Mouse (Mus musculus) limb, embryonic 15.5 days (tissue): Measurements from ENCODE around the gene C2cd4a. TPM values are rescaled to one million over a fixed set of nuclear protein-coding genes. Genes with fewer than 3 reads are reported as not detected.

Source experiments
- ATAC-seq: fragments of 200-750 bp; cut with Nextera tagmentation; 2 replicates; pipeline ENCODE4 v1.8.0; 2017; ENCODE audit warnings: low read depth, moderate TSS enrichment; ENCODE audit not compliant: insufficient number of reproducible peaks, low FRiP score, low TSS enrichment
- H3K27ac ChIP-seq: fragments of 300-500 bp; sonication (generic); 2 replicates; pipeline ENCODE4 v1.5.1; 2015; ENCODE audit warnings: moderate library complexity, mild to moderate bottlenecking, inconsistent platforms
- H3K27me3 ChIP-seq: fragments of 300-500 bp; sonication (generic); 2 replicates; pipeline ENCODE4 v1.6.1; 2015; ENCODE audit warnings: inconsistent platforms
- H3K36me3 ChIP-seq: fragments of 300-500 bp; sonication (generic); 2 replicates; pipeline ENCODE4 v1.6.1; 2015; ENCODE audit warnings: inconsistent platforms
- H3K4me1 ChIP-seq: fragments of 300-500 bp; sonication (generic); 2 replicates; pipeline ENCODE4 v1.6.1; 2015; ENCODE audit warnings: inconsistent platforms
- H3K4me2 ChIP-seq: fragments of 300-500 bp; sonication (generic); 2 replicates; pipeline ENCODE4 v1.6.1; 2015; ENCODE audit warnings: mild to moderate bottlenecking, inconsistent platforms
- H3K4me3 ChIP-seq: fragments of 300-500 bp; sonication (generic); 2 replicates; pipeline ENCODE4 v1.5.1; 2015; ENCODE audit warnings: mild to moderate bottlenecking, inconsistent platforms
- H3K9ac ChIP-seq: fragments of 300-500 bp; sonication (generic); 2 replicates; pipeline ENCODE4 v1.6.1; 2015; ENCODE audit warnings: inconsistent platforms
- H3K9me3 ChIP-seq: fragments of 300-500 bp; sonication (generic); 2 replicates; pipeline ENCODE4 v1.6.1; 2016; ENCODE audit warnings: inconsistent platforms
- WGBS: fragments of 180-500 bp; shearing (Covaris S2); methylation state at CpG from one replicate; pipeline ENCODE4 v1.1.7; 2015; 5-methylcytosine and 5-hydroxymethylcytosine counted together
- polyA plus RNA-seq: library from polyadenylated mRNA; unstranded; fragments of >200 nt; fragmentation: Nextera tagmentation; extraction: Ambion mirVana; gene quantifications from 2 replicates; pipeline ENCODE4 v1.2.1, GENCODE M21; 2015

The C2cd4a gene
- polyA plus RNA-seq, 1 experiment from 2014 or later, result 0.38 TPM

DNA sequence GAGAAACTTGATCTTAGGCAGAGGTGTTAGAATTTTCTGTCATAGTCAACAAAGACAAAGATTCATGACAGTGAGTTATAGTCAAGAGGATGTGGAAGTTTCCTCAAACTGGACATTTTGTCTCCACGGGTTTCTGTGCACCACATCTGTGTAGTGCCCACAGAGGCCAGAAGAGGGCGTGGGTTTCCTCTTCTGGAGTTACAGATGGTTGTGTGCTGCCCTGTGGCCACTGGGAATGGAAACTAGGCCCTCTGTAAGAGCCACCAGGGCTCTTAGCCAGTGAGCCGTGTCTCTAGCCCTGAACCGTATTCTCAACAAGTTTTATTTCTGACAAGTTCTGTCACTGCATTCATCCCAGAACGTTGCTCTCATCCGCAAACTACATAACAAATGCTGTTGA lies 21.6 kb downstream of the C2cd4a start:
- Histone ChIP-seq H3K36me3 (no peaks in the 10 kb centered on the region), H3K27me3 (no peaks in the 10 kb centered on the region), H3K9me3 (no peaks in the 10 kb centered on the region), H3K4me3 (no peak overlapping the region), H3K4me2 (no peak overlapping the region), H3K9ac (no peak overlapping the region), H3K4me1 (peaks cover 14% of the 10 kb centered on the region), H3K27ac (no peak overlapping the region)
- ATAC-seq, result no peak
- 55% methylated on average over 6 of the region's 6 CpGs for WGBS

GRCm38 (mm10) chr9:67807000-67807399 lies 25.1 kb downstream of the C2cd4a start:
- no peak for ATAC-seq
- no peaks in the 10 kb centered on the region for H3K27me3 ChIP-seq
- H3K27ac ChIP-seq, result no peak overlapping the region
- H3K4me2 ChIP-seq, result no peak overlapping the region
- WGBS, result 50% methylated on average over 5 of the region's 5 CpGs
- H3K9me3 ChIP-seq, result no peaks in the 10 kb centered on the region
- no peak overlapping the region for H3K4me3 ChIP-seq
- no peak overlapping the region for H3K9ac ChIP-seq
- H3K4me1 ChIP-seq, result no peaks in the 10 kb centered on the region
- no peaks in the 10 kb centered on the region for H3K36me3 ChIP-seq

- no peak overlapping the region for H3K4me3 ChIP-seq
- H3K9me3 ChIP-seq, result no peaks in the 10 kb centered on the region
- H3K27ac ChIP-seq, result no peak overlapping the region
- H3K4me1 ChIP-seq, result peaks cover 9% of the 10 kb centered on the region
- no peak overlapping the region for H3K9ac ChIP-seq
- no peak overlapping the region for H3K4me2 ChIP-seq
- H3K36me3 ChIP-seq, result no peaks in the 10 kb centered on the region
- 32% methylated on average over 6 of the region's 6 CpGs for WGBS
- ATAC-seq, result no peak
- H3K27me3 ChIP-seq, result no peaks in the 10 kb centered on the region
Measured at GRCm38 (mm10) chr9:67802241-67802640, 29.9 kb downstream of the C2cd4a start.

DNA sequence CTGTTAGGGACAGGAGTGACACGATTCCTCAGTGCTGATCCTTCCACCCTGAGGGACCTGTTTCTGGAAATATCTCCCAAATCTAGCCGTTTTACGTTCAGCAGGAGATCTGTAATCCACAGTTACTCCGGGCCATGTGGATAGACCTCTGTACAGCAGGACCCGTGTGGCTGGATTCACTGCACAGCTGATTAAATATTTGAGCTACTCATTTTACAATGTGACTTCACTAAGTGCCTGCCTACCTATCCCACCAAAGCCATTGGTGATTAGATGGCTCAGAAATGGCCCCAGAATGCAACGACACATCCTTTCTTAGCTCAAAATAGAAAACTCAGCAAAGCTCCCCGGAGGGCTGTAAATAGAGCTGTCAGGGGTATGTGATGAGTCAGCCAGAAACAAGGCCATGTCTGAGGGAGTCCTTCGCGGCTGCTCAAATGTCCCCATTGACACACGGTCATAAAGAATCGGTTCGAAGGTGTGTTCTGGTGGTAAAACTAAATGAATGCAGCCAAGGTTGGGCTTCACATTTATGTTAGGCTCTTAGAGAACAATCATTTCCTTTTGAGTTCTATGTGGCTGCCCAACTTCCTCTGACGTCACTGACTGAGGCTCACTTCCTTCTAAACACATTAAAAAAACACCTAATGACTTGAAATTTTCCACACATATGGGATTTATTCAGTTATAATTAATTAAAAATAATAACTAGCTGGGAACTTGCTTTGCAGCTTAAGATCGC lies 32.9 kb downstream of the C2cd4a start:
- Histone ChIP-seq H3K9me3 (no peaks in the 10 kb centered on the region), H3K4me2 (no peak overlapping the region), H3K4me1 (peaks cover 19% of the 10 kb centered on the region), H3K4me3 (no peak overlapping the region), H3K27me3 (0 out of 2 replicates have a peak, but pooled peaks cover 2% of the 10 kb centered on the region), H3K36me3 (no peaks in the 10 kb centered on the region), H3K9ac (no peak overlapping the region), H3K27ac (peak overlapping the region; percentile 43; the same call in 1 of the 2 replicates)
- no peak for ATAC-seq
- WGBS, result 33% methylated on average over 14 of the region's 14 CpGs

- Histone ChIP-seq H3K9ac (no peak overlapping the region), H3K9me3 (no peaks in the 10 kb centered on the region), H3K4me1 (peaks cover 19% of the 10 kb centered on the region), H3K4me3 (no peak overlapping the region), H3K36me3 (no peaks in the 10 kb centered on the region), H3K4me2 (no peak overlapping the region), H3K27ac (no peak overlapping the region), H3K27me3 (0 out of 2 replicates have a peak, but pooled peaks cover 3% of the 10 kb centered on the region)
- ATAC-seq, result no peak
- WGBS, result 48% methylated on average over 14 of the region's 14 CpGs
Measured at GRCm38 (mm10) chr9:67795205-67795675, 36.9 kb downstream of the C2cd4a start.

- no peak overlapping the region for H3K27ac ChIP-seq
- ATAC-seq, result no peak
Measured at GRCm38 (mm10) chr9:67794668-67795067, 37.5 kb downstream of the C2cd4a start.

GRCm38 (mm10) chr9:67794216-67794615 lies 37.9 kb downstream of the C2cd4a start:
- Histone ChIP-seq H3K27me3 (0 out of 2 replicates have a peak, but pooled peaks cover 3% of the 10 kb centered on the region), H3K9ac (no peak overlapping the region), H3K4me3 (no peak overlapping the region), H3K4me2 (no peak overlapping the region), H3K9me3 (no peaks in the 10 kb centered on the region), H3K36me3 (no peaks in the 10 kb centered on the region), H3K27ac (no peak overlapping the region), H3K4me1 (peaks cover 17% of the 10 kb centered on the region)
- no peak for ATAC-seq
- 62% methylated on average over 1 of the region's 1 CpGs for WGBS

More at GRCm38 (mm10) chr9:67794668-67795067, 37.5 kb downstream of the C2cd4a start:
- H3K4me1 ChIP-seq, result peaks cover 19% of the 10 kb centered on the region
- no peak overlapping the region for H3K9ac ChIP-seq
- no peaks in the 10 kb centered on the region for H3K36me3 ChIP-seq
- no peak overlapping the region for H3K4me2 ChIP-seq
- 0 out of 2 replicates have a peak, but pooled peaks cover 3% of the 10 kb centered on the region for H3K27me3 ChIP-seq
- WGBS, result 92% methylated on average over 4 of the region's 4 CpGs
- H3K9me3 ChIP-seq, result no peaks in the 10 kb centered on the region
- H3K4me3 ChIP-seq, result no peak overlapping the region

DNA sequence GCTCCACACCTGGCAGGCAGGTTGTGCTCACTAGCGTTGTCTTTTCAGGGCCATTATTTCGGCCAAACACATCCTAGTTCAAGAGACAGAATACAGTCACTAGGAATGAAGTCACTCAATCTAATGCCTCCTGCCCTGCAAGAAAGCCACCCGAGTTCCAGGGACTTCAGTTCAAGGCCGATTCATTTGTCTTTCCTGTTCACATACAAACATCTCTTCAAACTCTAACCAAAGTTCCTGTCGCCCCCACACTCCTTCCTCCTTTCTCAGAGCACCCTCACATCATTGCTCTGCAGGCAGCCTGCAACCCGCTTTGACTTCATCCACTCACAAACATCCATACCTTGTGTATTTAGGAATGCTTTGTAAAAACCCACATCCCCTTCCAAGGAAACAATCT lies 38.6 kb downstream of the C2cd4a start:
- 0 out of 2 replicates have a peak, but pooled peaks cover 3% of the 10 kb centered on the region for H3K27me3 ChIP-seq
- H3K4me2 ChIP-seq, result no peak overlapping the region
- WGBS, result 71% methylated on average over 6 of the region's 6 CpGs
- no peak overlapping the region for H3K4me3 ChIP-seq
- H3K9me3 ChIP-seq, result no peaks in the 10 kb centered on the region
- peaks cover 10% of the 10 kb centered on the region for H3K4me1 ChIP-seq
- no peak overlapping the region for H3K9ac ChIP-seq
- no peak overlapping the region for H3K27ac ChIP-seq
- no peak for ATAC-seq
- H3K36me3 ChIP-seq, result no peaks in the 10 kb centered on the region

DNA sequence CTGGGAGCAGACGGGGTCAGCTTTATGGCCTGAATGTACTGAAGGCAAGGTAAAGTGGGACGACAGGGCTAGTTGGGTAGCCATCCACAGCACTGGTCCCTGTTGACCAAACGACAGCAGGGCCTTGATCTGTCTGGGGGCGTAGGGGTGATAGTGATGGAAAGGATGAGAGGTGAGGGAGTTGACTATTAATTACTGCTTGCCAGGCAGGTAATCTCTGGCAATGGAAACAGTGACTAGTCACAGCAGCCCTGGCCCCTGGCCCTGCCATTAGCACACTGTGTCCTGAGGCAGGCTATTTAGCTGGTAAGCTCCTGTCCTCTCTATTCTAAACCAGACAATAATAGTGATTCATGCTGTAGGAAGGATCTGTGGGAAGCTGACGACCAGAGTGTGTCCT lies 39.7 kb downstream of the C2cd4a start:
- H3K27me3 ChIP-seq, result 0 out of 2 replicates have a peak, but pooled peaks cover 3% of the 10 kb centered on the region
- 55% methylated on average over 5 of the region's 5 CpGs for WGBS
- no peak overlapping the region for H3K4me2 ChIP-seq
- H3K4me3 ChIP-seq, result no peak overlapping the region
- no peaks in the 10 kb centered on the region for H3K36me3 ChIP-seq
- no peaks in the 10 kb centered on the region for H3K9me3 ChIP-seq
- no peak overlapping the region for H3K27ac ChIP-seq
- no peak overlapping the region for H3K9ac ChIP-seq
- H3K4me1 ChIP-seq, result peaks cover 10% of the 10 kb centered on the region; the same call in 1 of the 2 replicates
- ATAC-seq, result no peak

- no peak overlapping the region for H3K4me2 ChIP-seq
- 60% methylated on average over 6 of the region's 6 CpGs for WGBS
Measured at GRCm38 (mm10) chr9:67787671-67788070, 44.5 kb downstream of the C2cd4a start.

DNA sequence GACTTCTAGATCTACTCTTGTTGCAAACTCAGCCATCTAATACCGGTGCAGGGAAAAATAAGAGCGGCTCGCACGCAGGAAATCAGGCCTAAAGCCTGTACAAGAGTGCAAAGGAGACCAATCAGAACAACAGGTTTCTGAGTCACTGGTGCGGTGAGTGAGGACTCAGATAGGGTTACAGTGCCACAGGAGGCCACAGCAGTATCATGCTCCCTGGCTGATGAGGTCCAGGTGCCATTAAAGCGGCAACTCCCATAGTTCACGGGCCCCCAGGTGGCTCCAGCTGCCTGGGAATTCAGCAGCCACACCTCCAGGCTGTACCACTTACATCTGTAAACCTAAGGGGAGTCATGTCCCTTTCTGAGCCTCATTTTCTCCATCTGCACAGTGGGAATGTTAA lies 45.8 kb downstream of the C2cd4a start:
- no peak overlapping the region for H3K4me3 ChIP-seq
- H3K4me1 ChIP-seq, result no peaks in the 10 kb centered on the region
- WGBS, result 74% methylated on average over 7 of the region's 7 CpGs
- H3K27ac ChIP-seq, result no peak overlapping the region
- H3K9me3 ChIP-seq, result no peaks in the 10 kb centered on the region; the same call in 1 of the 2 replicates
- no peak overlapping the region for H3K9ac ChIP-seq
- H3K36me3 ChIP-seq, result no peaks in the 10 kb centered on the region
- H3K4me2 ChIP-seq, result no peak overlapping the region
- no peaks in the 10 kb centered on the region for H3K27me3 ChIP-seq
- ATAC-seq, result no peak

More at GRCm38 (mm10) chr9:67787671-67788070, 44.5 kb downstream of the C2cd4a start:
- Histone ChIP-seq H3K36me3 (no peaks in the 10 kb centered on the region), H3K27me3 (no peaks in the 10 kb centered on the region), H3K4me3 (no peak overlapping the region), H3K27ac (no peak overlapping the region), H3K9ac (no peak overlapping the region), H3K9me3 (no peaks in the 10 kb centered on the region; the same call in 1 of the 2 replicates), H3K4me1 (no peaks in the 10 kb centered on the region)
- no peak for ATAC-seq

DNA sequence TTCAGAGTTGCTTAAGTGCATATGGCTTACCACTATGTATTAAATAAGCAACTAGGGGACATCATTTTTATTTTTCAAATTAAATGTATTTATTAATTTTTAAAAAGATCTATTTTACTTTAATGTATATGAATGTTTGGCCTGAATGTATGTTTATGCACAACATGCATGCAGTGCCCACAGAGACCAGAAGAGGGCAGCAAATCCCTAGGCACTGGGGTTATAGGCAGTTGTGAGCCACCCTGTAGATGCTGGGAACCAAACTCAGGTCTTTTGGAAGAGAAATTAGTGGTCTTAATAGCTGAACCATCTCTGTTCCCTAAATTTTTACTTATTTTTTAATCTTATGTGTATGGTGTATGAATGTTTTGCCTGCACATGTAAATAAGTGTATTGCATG lies 48.2 kb downstream of the C2cd4a start:
- no peak overlapping the region for H3K4me3 ChIP-seq
- H3K9ac ChIP-seq, result no peak overlapping the region
- no peaks in the 10 kb centered on the region for H3K4me1 ChIP-seq
- no peaks in the 10 kb centered on the region for H3K36me3 ChIP-seq
- no peaks in the 10 kb centered on the region; the same call in 1 of the 2 replicates for H3K9me3 ChIP-seq
- H3K4me2 ChIP-seq, result no peak overlapping the region
- H3K27me3 ChIP-seq, result no peaks in the 10 kb centered on the region
- no peak for ATAC-seq
- H3K27ac ChIP-seq, result no peak overlapping the region
